Mouse (Mus musculus) thymus, postnatal 10 days (tissue): ENCODE results near the gene Tpm1.

Source experiments
- DNase-seq, 2 experiments: peaks; one replicate each; pipeline ENCODE4 v3.0.0; 2021; ENCODE audit warnings: low spot score in 2 of 2

Gene Tpm1

GRCm38 (mm10) chr9:67049086-67049824 lies at the start of gene Tpm1:
Gene Tpm1 (minus strand): TSS chr9:67049406.
- DNase-seq: peak in 1 of 2 experiments; percentile 17

GRCm38 (mm10) chr9:67094371-67094770 lies 45.2 kb upstream of the Tpm1 start:
- no peak for DNase-seq

GRCm38 (mm10) chr9:67092210-67092609 lies 43.0 kb upstream of the Tpm1 start:
- no peak for DNase-seq

- no peak for DNase-seq
Measured at GRCm38 (mm10) chr9:67091598-67091997, 42.4 kb upstream of the Tpm1 start.

- no peak for DNase-seq
Measured at GRCm38 (mm10) chr9:67091151-67091550, 41.9 kb upstream of the Tpm1 start.

- DNase-seq: no peak
Measured at GRCm38 (mm10) chr9:67090633-67091045, 41.4 kb upstream of the Tpm1 start.

GRCm38 (mm10) chr9:67089167-67089566 lies 40.0 kb upstream of the Tpm1 start:
- DNase-seq: no peak

- DNase-seq: no peak
Measured at GRCm38 (mm10) chr9:67083801-67084200, 34.6 kb upstream of the Tpm1 start.

- DNase-seq: no peak
Measured at GRCm38 (mm10) chr9:67081688-67082087, 32.5 kb upstream of the Tpm1 start.

GRCm38 (mm10) chr9:67077658-67078319 lies 28.6 kb upstream of the Tpm1 start:
- DNase-seq: no peak

GRCm38 (mm10) chr9:67077266-67077657 lies 28.1 kb upstream of the Tpm1 start:
- DNase-seq: no peak

GRCm38 (mm10) chr9:67072182-67072581 lies 23.0 kb upstream of the Tpm1 start:
- no peak for DNase-seq

- no peak for DNase-seq
Measured at GRCm38 (mm10) chr9:67071596-67071995, 22.4 kb upstream of the Tpm1 start.

- no peak for DNase-seq
Measured at GRCm38 (mm10) chr9:67071103-67071502, 21.9 kb upstream of the Tpm1 start.

- DNase-seq: no peak
Measured at GRCm38 (mm10) chr9:67066616-67067015, 17.4 kb upstream of the Tpm1 start.

- DNase-seq: no peak
Measured at GRCm38 (mm10) chr9:67059714-67060113, 10.5 kb upstream of the Tpm1 start.

- no peak for DNase-seq
Measured at GRCm38 (mm10) chr9:67058366-67058765, 9.2 kb upstream of the Tpm1 start.

- no peak for DNase-seq
Measured at GRCm38 (mm10) chr9:67050736-67051337, 1.6 kb upstream of the Tpm1 start.

GRCm38 (mm10) chr9:67049836-67050235 lies 630 bp upstream of the Tpm1 start:
- DNase-seq: no peak

GRCm38 (mm10) chr9:67048483-67049085 lies 622 bp downstream of the Tpm1 start:
- no peak for DNase-seq

- DNase-seq: peak in 1 of 2 experiments; percentile 10
Measured at GRCm38 (mm10) chr9:67047606-67048482, 1.4 kb downstream of the Tpm1 start.
